Mouse (Mus musculus) gastrocnemius, postnatal 25 days (tissue): ENCODE data around the gene Gch1. TPM values are rescaled to one million over a fixed set of nuclear protein-coding genes. Genes with fewer than 3 reads are reported as not detected.

Source experiments
- DNase-seq: peaks from one replicate; pipeline ENCODE4 v3.0.0; 2022
- total RNA-seq, 2 experiments: library from RNA; stranded (reverse); gene quantifications; 1 replicate in 1 of 2; 2 replicates in 1 of 2; pipeline ENCODE4 v1.2.3; 2021

The Gch1 gene
- total RNA-seq, 2 experiments from 2014 or later, result 2.2 to 2.4 TPM

- no peak for DNase-seq
Measured at GRCm38 (mm10) chr14:47208564-47209493, 19.6 kb upstream of the Gch1 start.

GRCm38 (mm10) chr14:47206601-47207000 lies 17.4 kb upstream of the Gch1 start:
- no peak for DNase-seq

- DNase-seq, result no peak
Measured at GRCm38 (mm10) chr14:47205270-47205972, 16.2 kb upstream of the Gch1 start.

- DNase-seq, result no peak
Measured at GRCm38 (mm10) chr14:47197340-47197739, 8.1 kb upstream of the Gch1 start.

GRCm38 (mm10) chr14:47196711-47197110 lies 7.5 kb upstream of the Gch1 start:
- no peak for DNase-seq

GRCm38 (mm10) chr14:47194096-47194495 lies 4.9 kb upstream of the Gch1 start:
- DNase-seq, result no peak

GRCm38 (mm10) chr14:47193506-47193905 lies 4.3 kb upstream of the Gch1 start:
- no peak for DNase-seq

GRCm38 (mm10) chr14:47191861-47192260 lies 2.6 kb upstream of the Gch1 start:
- DNase-seq, result no peak

GRCm38 (mm10) chr14:47190626-47191025 lies 1.4 kb upstream of the Gch1 start:
- DNase-seq, result no peak

- DNase-seq, result no peak
Measured at GRCm38 (mm10) chr14:47189635-47189955, 382 bp upstream of the Gch1 start.

GRCm38 (mm10) chr14:47188475-47188847 lies 752 bp downstream of the Gch1 start:
- no peak for DNase-seq

GRCm38 (mm10) chr14:47187666-47188360 lies 1.4 kb downstream of the Gch1 start:
- no peak for DNase-seq

GRCm38 (mm10) chr14:47187261-47187660 lies 2.0 kb downstream of the Gch1 start:
- DNase-seq, result no peak

GRCm38 (mm10) chr14:47186561-47186960 lies 2.7 kb downstream of the Gch1 start:
- no peak for DNase-seq

GRCm38 (mm10) chr14:47181497-47182290 lies 7.5 kb downstream of the Gch1 start:
- no peak for DNase-seq

GRCm38 (mm10) chr14:47178851-47179250 lies 10.4 kb downstream of the Gch1 start:
- DNase-seq, result no peak

GRCm38 (mm10) chr14:47177846-47178414 lies 11.3 kb downstream of the Gch1 start:
- peak; percentile 85 for DNase-seq

- DNase-seq, result no peak
Measured at GRCm38 (mm10) chr14:47176226-47176625, 13.0 kb downstream of the Gch1 start.

- DNase-seq, result no peak
Measured at GRCm38 (mm10) chr14:47175136-47175535, 14.1 kb downstream of the Gch1 start.

- DNase-seq, result no peak
Measured at GRCm38 (mm10) chr14:47172073-47172472, 17.1 kb downstream of the Gch1 start.

GRCm38 (mm10) chr14:47170499-47171109 lies 18.6 kb downstream of the Gch1 start:
- no peak for DNase-seq
